Mouse (Mus musculus): ENCODE measurements around the gene Rcor1.
"Not testable (repeated sequence)": the region's sequence is repeated elsewhere in the genome, so short reads cannot be mapped to it uniquely, and the experiment has no call there.

The Rcor1 gene

DNA sequence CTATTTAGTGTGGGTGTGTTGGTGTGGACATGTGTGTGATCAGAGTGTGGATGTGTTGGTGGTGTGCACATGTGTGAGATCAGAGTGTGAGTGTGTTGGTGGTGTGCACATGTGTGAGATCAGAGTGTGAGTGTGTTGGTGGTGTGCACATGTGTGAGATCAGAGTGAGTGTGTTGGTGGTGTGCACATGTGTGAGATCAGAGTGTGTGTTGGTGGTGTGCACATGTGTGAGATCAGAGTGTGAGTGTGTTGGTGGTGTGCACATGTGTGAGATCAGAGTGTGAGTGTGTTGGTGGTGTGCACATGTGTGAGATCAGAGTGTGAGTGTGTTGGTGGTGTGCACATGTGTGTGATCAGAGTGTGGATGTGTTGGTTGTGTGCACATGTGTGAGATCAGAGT lies 30.1 kb downstream of the Rcor1 start:
- DNase-seq (ENCODE audit: low spot score) = not testable (repeated sequence)

DNA sequence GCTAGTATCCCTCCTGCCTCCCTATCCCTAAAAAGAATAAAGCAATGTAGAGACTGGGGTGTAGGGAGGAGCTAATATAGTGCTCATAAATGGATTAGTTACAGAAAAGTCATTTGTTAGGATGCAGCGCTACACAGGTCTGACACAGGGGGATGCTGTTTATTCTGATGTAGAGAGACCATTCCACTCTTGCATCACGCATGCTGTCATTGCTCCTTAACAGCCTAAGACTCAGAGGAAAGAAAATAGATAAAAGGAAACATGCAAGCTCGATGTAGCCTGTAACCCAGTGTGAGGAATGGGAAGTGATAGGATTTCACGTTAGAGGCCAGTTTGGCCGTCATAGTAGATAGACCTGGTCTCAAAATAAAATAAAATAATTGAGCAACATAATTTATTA lies 31.9 kb downstream of the Rcor1 start:
- no peak for DNase-seq (ENCODE audit: low spot score)

DNA sequence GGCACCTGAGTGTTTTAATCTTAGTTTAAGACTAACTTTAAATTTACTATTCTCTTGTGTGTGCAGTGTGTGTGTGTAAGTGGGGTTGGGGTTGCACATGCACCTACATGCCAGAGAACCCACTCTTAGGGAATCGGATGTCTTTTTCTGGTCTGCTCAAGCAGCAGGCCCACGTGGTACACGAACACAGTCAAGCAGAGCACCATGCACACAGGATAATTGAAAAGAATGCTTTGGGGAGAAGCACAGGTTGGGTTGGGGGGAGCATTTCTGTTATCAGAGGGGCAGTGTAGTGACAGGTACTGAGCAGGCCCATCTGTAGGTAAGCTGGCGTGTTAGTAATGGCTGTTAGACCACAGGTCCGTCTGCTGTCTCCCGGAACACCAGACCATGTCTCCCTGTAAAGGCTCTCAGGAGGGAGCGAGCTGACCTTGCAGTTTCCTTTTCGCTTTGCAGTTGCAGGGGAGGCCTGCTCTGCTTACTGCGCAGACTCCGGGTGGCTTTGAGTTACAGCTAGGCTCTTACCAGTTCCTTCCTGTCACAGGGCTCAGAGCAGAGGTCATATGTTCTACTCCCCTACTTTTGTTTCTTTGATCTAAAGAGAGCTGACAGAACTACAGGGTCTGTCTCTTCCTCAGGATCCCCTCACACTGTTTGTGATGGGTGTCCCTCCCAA lies 32.5 kb downstream of the Rcor1 start:
- DNase-seq (ENCODE audit: low spot score) = no peak

DNA sequence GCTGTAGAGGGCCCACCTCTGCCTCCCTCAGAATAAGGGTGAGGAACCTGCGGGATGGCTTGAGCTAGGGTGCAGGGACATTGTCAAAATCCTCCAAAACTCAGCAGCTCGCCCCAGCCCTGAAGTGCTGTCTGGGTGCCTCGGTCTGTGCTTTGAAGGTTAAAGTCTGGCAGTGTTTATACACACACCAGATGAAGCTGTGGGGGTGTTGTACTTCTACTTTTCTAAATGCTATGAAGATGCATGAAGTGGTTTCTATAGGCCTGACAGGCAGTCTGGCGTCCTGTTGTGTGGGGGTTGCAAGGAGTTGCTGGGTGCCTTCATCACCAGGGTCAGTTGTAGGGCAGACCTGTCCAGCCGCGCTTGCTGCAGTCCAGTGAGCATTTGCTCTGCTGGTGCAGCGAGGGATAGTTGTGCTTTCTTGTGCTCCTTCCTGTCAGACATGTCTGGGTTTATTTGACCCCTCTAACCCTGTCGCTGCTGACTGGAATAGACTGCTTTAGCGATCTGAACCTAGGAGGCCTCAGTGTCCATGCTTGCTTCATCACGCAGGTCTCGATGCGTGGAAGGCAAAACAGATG lies 37.3 kb downstream of the Rcor1 start:
- DNase-seq (ENCODE audit: low spot score) = peak; percentile 23

DNA sequence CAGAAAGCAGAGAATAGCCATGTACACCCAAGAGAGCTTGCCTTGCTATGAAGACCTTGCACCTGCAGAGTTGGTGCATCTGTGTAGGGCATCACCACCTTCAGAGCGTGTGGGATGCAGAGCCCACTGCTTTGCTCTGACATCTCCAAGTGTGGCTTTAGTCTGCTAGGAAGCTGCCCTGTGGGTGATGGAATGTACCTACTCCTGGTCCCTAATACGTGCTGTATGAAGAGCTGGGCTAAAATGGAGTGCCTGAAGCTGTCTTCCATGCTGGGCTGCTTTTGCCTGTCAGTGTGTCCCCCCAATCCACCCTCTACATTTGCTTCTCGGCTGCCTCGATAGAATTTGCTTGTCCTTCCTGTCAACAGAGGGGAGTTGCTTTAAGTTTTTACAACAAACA lies 46.4 kb downstream of the Rcor1 start:
- DNase-seq (ENCODE audit: low spot score) = no peak

DNA sequence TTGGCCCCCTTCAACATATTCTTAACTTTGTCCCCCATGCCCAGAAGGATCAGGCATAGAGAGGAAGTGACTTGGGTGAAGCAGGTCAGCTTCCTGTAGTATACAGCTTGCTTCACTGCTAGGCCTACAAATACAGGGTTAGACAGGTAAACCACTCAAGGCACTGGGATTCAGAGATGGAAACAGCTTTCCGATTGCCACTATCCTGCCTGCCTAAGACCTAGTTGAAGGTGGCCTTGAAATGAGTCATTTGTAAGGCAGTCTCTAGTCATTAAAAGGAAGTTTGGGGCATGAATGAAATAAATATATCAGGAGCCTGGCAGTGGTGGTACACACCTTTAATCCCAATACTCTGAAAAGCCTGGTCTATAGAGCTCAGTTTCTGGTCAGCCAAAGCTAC lies 47.9 kb downstream of the Rcor1 start:
- no peak for DNase-seq (ENCODE audit: low spot score)

DNA sequence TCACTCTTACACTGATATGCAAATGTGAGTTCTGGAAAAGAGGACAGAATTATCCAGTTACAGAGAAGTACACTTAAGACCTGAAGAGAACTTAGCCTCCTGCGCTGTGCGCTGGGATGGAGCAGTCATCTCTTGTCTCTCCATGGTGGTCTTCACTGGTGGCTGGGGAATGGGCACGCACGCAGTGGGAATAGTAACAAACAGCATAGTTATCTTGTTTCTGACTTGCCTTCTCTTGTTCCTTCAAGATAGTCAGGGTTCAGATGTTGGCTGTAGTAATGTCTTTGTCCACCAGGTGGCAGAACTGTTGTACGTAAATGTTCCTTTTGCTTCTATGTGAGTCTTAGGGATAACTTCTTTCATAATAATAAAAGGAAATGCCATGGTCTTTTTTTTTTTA lies 49.0 kb downstream of the Rcor1 start:
- DNase-seq (ENCODE audit: low spot score) = peak; percentile 90

DNA sequence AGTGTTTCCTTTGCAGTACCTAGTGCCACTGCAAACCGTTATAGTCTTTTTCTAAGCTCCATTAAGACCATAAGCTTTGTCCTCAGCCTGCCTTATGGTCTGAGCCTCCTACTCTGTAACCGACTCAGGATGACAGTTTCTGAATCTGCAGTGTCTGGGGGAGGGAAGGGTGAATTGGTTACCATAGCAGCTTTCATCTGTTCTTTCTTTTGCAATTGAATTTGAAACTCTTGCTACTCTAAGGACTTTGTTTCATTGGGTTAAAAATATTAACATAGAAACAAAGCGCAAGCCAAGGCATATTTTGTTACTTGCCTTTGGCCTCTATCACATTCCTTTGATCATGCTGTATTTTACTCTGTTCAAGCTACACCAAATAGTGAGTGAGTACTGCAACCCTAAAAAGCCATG lies 49.6 kb downstream of the Rcor1 start:
- DNase-seq (ENCODE audit: low spot score) = no peak

DNA sequence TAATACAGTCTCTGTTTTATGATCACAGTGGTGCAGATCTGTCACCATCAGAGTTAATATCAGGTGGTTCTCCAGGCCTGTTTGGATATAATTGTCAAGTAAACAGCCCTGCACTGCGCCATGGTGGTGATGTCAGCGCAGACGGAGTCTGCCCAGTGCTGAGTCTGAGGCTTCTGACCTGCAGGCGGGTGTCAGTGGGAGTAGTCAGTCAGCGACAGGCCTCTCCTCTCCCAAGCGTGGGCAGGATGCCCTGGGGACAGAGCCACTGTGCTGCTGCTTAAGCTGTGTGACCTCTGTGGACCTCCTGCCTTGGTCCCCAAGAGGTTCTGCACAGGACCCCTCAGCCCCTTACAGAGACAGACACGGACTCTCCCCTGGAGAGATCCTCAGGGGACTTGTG lies 50.0 kb downstream of the Rcor1 start:
- DNase-seq (ENCODE audit: low spot score) = no peak

DNA sequence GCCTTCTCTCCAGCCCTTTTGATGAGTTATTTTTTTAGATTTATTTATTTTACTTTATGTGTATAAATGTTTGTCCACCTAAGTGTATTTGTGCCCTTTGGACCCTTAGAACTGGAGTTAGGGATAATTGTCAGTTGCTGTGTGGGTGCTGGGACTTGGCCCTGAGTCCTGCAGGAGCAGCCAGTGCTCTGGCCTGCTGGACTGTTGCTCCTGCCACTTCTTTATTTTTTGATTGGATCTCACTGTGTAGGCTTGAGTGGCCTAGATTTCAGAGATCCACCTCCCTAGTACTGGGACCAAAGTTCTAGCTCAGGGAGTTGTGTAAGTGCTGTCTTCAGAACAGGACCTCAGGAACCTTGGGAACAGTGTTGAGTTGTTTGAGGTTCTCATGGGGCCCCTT lies 51.6 kb downstream of the Rcor1 start:
- no peak for DNase-seq (ENCODE audit: low spot score)

DNA sequence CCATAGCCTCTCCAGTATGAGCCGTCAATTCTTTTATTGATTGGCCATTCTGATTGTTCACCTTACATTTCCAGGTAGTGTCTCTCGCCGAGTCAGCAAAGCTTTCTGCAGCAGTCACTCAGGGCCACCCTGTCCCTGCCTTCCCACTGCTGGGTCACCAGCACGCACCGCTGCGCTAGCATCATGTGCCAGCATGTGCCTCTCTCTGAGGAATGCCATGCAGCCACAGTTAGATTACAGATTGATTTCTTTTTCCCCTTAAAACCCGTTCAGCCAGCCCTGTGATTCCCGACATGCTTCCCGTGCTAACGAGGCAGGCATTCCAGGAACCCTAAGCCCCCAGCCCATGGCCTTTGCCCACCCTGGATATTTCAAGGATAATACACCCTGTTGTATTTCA lies 52.8 kb downstream of the Rcor1 start:
- no peak for DNase-seq (ENCODE audit: low spot score)

DNA sequence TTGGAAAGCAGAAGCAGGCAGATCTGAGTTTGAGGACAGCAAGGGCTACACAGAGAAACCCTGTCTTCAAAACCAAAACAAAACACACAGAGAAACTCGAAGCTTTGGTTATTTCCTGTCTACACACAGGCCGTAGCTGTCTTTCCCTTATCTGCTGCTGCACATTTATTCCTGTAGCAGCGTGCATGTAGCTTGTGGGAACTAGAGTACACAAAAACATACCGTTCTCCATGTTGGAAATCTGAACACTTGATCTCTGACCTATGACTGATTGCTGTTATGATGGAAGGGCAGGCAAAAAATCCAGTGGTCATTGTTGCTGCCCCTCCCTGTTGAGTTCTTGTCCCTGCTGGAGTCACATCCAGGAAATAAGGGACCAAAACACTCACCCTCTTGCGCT lies 54.9 kb downstream of the Rcor1 start:
- no peak for DNase-seq (ENCODE audit: low spot score)

DNA sequence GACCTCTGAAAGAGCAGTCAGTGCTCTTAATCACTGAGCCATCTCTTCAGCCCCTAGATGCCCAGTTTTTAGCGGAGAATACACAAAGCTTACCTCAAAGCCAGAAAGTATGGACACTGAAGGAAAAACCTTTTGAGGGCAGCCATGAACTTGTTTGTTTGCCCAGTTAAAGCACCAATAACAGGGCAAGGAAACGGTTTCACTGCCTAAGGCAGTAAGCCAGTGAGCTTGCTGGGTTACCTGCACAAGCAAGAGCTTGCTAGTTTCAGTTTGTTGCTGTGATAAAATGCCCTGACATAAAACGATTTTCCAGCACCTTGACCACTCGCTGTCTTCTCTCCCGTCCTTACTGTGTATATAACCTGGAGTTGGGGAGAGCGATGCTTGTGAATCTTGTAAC lies 55.9 kb downstream of the Rcor1 start:
- DNase-seq (ENCODE audit: low spot score) = no peak

DNA sequence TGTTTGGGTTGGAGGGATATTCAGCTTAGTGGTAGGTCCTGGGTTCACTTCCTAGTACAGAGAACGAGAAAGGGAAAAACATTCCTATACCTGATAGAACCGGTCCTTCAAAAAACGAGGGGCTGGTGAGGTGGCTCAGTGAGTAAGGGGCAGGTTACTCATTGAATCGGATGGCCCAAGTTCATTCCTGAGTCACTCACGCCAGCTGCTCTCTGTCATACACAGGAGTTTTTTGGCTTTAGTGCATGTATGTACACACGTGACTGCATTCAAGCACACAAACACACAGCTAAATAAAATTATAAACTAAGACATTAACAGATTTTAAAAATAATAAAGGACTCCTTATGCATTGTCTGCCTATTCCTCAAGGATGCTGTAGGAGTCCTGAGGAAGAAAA lies 57.1 kb downstream of the Rcor1 start:
- no peak for DNase-seq (ENCODE audit: low spot score)

DNA sequence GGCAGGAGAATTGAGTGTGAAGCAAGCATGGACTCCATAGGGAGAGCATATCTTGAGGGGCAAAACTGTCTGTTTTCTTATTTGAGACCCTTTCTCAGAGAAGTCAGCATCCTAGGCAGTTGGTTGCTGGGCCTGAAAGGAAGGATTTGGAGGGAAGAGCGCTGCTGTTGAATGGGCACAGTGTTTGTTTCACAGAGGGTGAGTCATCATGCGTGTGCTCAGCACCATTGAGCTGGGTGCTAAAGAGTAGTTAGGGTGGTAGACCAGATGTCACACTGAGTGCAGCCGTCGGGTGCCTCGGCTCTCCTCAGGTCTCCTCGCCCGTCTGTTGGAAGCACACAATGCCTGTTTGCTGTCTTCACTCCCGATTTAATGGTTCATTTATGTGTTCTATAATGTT lies 57.9 kb downstream of the Rcor1 start:
- DNase-seq (ENCODE audit: low spot score) = no peak

DNA sequence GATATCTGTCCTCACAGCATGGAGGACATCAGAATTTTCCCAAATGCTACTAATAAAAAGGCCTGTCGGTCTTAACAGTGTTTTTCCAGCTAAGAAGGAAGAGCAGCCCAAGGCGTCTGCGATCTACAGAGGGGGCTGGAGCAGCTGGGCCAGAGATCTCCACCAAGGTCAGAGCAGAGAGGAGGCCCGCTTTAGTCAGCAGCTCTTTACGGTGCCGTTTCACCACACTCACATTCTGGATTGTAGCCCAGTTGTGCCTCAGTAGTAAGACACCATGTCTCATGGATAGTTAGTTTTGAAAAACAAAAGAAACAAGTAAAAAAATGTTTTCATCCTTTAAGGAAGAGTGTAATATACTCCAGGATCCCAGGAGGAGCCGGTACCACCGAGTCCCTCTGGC lies 72.0 kb downstream of the Rcor1 start:
- DNase-seq (ENCODE audit: low spot score) = no peak

DNA sequence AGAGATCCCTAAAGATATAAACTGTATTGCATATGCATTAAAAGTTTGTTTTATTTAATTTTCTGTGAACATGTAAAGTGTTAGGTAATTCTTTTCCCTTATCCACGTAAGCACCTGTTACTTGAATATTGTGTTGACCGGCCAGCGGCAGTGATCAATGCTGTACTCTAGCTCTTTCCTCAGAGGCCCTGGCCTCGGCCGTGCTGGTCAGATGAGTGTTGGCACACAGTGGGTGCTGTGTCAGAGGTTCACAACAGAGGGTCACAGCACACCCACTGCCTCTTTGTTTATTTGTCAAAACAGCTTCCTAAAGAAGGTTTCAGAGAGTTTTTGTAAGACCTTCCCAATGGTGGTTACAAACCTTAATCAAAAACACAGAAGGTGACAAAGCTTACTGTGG lies 75.4 kb downstream of the Rcor1 start:
- DNase-seq (ENCODE audit: low spot score) = no peak

DNA sequence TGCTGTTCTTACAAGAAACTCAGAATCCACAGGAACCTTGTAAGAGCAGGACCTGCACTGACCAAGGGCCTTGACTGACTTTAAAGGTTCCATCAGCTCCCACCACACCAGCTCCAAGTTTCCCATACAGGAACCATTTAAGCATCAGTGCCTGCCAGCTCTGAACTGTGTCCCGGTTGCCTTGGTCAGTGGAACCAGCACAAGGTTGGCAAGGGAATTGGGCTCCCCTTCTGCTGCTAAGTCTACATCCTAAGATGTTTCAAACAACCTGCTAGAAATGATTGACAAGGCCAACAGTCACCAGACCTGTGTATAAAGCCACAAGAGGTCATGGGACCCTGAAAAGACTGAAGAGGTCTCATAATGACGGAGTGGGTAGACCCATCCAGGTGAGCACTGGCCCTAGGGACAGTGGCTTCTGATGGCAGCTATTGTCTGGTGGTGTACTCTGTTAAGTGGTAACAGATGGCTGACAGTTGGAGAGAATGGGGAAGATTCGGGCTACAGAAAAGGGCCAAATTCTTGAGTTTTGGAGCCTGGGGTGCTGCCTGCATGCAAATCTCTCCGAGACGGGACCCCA lies 80.4 kb downstream of the Rcor1 start:
- no peak for DNase-seq (ENCODE audit: low spot score)

DNA sequence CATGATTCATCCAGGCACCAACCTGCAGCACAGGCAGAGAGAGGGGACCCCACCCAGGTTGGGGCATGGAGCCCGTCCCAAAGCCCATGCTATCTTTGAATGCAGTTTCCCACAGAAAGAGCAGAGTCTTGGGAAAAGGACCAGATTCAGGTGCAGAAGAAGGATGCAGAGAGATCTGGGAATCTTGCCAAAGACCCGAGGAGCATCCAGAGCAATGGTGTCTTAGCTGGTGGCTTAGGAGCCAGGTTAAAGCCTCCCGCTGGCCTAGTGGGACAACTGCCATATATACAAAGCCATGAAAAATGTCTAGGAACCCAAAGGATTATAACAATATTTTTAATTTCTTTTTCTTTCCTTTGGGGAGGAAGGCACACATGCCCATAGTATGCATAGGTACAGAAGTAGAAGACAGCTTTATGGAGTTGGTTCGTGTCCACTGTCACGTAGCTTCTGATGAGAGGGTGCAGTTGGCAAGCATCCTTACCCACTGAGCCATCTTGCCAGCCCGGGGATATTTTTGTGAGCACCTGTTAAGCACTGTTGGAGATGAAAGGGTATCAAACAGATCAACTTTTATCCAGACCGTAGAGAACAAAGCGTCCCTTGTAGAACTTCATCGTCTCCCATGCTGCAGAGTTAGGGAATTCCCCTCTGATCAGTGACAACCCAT lies 82.0 kb downstream of the Rcor1 start:
- no peak for DNase-seq (ENCODE audit: low spot score)

DNA sequence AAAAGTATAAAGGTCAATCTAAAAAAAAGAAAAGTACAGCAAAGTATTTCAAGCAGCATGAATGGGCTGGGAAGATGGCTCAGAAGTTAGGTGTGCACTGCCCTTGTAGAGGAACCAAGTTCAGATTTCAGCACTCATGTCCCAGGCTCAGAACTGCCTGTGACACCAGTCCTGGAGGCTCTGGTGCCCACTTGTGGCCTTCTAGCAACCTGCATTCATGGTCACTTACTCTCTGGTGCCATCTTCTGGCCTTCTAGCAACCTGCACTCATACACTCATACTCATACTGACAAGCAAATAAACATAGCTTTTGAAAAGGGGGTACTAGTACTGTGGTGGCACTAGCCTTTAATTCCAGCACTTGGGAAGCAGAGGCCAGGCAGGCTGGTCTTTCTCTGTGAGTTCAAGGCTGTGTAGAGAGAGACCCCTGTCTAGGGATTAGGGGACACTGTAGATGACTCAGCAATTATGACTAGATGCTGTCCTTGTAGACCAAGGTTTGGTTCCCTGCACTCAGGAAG lies 83.2 kb downstream of the Rcor1 start:
- DNase-seq (ENCODE audit: low spot score) = peak; percentile 34

DNA sequence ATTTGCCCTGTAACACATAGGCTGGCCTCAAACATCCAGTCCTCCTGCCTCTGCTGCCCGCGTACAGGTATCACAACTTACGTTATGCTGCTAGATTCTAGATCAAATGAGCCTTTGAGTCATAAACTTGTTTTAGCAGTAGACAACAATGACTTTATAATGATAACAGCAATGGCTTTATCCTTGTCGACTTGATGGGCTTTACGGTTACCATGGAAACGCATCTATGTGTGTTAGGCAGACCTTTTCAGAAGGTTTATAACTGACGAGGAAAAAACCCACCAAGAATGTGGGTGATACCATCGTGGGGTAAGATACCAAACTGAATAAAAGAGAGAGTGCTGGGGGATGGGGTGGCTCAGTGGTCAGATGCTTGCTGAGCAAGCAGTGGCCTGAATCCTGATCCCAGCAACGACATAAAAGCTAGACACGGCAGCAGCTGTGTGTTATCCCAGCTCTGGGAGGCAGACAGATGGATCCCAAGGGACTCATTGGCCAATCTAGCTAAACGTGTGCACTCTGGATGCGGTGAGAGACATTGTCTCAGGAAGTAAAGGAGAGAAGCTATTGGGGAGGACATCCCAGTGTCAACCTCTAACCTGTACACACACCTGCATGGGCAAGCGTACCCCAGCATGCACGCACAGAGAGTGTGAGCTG lies 85.6 kb downstream of the Rcor1 start:
- DNase-seq (ENCODE audit: low spot score) = no peak

DNA sequence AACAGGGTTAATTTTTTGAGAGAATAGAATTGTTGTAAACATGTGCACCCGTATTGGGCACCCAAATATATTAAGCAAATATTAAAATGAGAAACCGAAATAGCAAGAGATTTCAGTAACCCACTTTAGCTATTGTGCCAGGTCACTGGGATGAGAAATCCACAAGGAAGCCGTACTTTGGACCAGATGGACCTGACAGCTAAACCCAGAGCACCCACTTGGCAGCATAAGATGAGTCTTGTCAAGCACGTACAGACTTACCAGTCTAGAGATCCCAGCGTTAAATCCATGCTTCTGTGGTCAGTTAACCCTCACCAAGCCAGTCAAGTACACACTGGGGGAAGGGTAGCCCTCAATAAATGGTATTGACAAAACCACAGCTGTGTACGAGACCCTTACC lies 86.5 kb downstream of the Rcor1 start:
- no peak for DNase-seq (ENCODE audit: low spot score)

DNA sequence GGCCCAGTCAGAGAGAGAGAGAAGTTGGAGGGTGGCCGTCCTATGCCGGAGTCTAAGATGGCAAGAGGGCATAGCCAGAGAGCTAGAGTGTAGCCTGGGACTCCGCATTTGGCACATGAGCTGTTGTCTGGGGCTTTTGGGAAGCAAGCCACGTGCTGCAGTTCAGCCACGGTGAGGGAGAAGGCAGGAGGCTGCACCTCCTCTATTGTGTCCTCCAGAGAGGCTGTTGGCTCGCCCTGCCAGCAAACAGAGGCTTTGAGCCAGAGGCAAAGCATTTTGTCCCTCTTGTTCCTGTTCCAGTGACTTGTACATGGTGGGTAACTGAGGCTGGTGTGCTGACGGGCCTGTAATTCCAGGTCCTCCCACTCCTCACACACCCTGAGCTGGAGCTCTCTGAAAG lies 95.0 kb downstream of the Rcor1 start:
- no peak for DNase-seq (ENCODE audit: low spot score)
